In the genomic region with DNA sequence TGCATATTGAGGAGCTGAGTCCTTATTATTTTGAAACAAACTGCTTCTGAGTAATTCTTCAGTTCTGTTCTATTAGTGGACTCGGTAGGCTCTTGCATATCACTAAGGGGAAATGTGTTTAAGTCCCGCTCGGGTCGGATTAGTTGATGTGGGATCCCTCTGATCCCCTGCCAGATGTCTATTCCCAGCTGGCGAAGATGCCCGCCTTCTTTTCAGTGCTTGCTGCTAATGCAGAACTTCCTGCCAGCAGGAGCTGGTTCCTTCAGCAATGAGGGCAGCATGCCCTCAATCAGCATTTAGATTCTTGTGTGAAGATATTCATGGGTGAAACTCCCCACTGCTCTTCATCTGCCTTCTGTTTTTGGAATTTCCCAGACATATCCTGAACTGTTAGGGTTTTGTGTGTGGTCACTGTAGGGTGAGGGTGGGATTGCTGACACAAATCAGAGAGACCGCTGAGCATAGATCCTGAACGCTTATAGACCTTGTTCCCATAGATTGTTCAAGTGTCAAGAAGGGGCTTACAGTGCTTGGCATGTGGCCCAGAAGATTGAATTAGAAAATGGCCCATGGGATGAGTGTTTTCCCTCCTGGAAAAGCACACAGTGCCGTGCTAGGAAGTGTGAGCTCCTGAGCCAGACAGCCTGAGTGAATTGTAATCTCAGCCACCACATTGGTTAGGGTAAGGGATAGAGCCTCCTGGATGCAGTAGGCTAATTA, we compare ENCODE assay signal across 7 mouse cellular contexts.
DNase-seq lines count a peak whose midpoint lies in the region; ATAC-seq lines count a peak whose summit lies in the region.

No protein-coding gene starts in this region.

- no peaks in the 10 kb centered on the region for H3K9me3 ChIP-seq in forebrain, embryonic 13.5 days (replicated peaks)

- 20% methylated on average over 9 of the region's 9 CpGs for WGBS in forebrain, embryonic 13.5 days

- peak; percentile 92 for ATAC-seq in forebrain, embryonic 13.5 days
- ATAC-seq in activated CD4-positive, CD25-positive, alpha-beta regulatory T cell, adult 4 months, result no peak

- H3K27me3 ChIP-seq in forebrain, embryonic 13.5 days, result no peaks in the 10 kb centered on the region

- H3K36me3 ChIP-seq in forebrain, embryonic 13.5 days (ENCODE audit: poor library complexity, severe bottlenecking), result no peaks in the 10 kb centered on the region

- DNase-seq in frontal cortex, postnatal 14 days (ENCODE audit: low spot score in 2 of 2), result peak; percentile 60 to 66
- DNase-seq in left cerebral cortex, adult 18-20 months (ENCODE audit: low spot score in 2 of 2), result peak; percentile 57 to 61
- peak; percentile 69 for DNase-seq in retina, postnatal 1 day
- DNase-seq in kidney, postnatal 10 days, result no peak
- DNase-seq in testis, postnatal 14 days (ENCODE audit: low spot score), result no peak

- peaks cover 9% of the 10 kb centered on the region; the same call in 1 of the 2 replicates for H3K4me1 ChIP-seq in forebrain, embryonic 13.5 days

- 0 out of 2 replicates have a peak overlapping the region, but pooled peaks have one; percentile 2 for H3K27ac ChIP-seq in forebrain, embryonic 13.5 days

- no peak overlapping the region for H3K9ac ChIP-seq in forebrain, embryonic 13.5 days

- H3K4me2 ChIP-seq in forebrain, embryonic 13.5 days, result no peak overlapping the region

- no peak overlapping the region for H3K4me3 ChIP-seq in forebrain, embryonic 13.5 days

Comparison
In these comparisons a context has a peak if more than half of its experiments do, and no peak if none do; other contexts are left out.
1. DNase-seq: peak in frontal cortex, postnatal 14 days (2 of 2), left cerebral cortex, adult 18-20 months (2 of 2) and retina, postnatal 1 day (single experiment); none in kidney, postnatal 10 days (single experiment) and testis, postnatal 14 days (single experiment).